Mouse (Mus musculus) fibroblast of lung, adult 2 months (primary cell): ENCODE results near the gene Rbm15b.

Experiments
- DNase-seq: peaks from one replicate; pipeline ENCODE4 v3.0.0-alpha.2; 2011; ENCODE audit warnings: low read depth

Gene Rbm15b

DNA sequence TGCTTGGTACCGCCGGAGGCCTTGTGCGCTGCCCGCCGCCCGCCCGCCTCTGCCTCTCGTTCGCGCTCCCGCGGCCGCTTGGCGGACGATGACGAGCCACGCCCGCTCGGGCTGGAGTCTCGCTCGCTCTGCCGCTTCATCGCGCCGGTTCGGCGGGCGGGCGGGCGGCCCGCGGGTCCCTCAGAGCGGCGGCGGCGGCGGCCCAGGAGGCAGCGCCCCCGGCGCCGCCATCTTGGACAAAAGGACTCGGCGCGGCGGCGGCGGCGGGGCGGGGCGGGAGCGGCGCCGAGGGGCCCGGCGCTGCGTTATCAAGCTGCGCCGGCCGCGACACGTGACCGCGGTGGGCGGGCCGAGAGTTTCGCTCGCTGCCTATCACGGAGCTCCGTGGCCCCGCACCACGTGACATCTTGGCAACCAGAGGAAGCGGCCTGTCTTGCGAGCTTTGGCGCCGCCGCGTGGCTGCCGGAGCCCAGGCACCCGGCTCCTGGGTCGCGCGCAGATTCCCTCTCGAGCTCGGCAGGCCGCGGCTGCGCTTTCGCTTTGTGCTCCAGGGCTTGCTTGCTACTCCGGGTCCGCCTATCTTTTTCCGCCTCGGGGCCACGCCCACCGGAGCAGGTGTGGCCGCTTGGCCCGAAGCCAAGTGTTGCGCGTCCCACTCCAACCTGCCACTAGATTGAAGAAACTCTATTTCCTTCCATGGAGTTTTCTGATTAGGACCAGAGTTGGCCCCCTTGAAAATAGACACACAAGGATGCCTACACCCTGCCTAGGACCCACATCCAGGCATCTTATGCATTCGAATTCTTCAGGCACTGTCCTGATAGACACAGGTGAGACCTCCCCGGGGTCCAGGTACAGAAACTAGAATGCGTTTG lies at the start of gene Rbm15b:
Rbm15b (minus strand) TSS at position 601 of the 875 bp plus-strand sequence.
- peak; percentile 92 for DNase-seq

DNA sequence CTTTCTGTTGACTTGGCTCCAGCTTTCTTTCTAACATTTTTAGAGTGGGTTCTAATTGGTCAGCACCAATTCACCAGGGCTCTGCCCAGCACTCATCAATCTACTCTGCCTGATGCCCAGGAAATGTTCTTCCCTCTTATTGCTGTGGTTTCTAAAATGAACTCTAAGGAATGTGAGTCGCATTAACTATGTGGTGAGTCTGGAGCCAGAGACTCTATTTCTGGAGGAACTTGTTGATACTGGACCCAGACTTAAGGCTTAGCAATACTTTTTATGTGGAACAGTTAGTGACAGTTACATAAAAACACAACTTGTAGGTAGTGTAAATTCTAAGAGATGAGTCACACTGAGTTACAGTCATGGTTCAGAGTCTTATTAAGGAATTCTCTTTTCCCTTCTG lies 47.8 kb upstream of the Rbm15b start:
- DNase-seq: peak; percentile 45

DNA sequence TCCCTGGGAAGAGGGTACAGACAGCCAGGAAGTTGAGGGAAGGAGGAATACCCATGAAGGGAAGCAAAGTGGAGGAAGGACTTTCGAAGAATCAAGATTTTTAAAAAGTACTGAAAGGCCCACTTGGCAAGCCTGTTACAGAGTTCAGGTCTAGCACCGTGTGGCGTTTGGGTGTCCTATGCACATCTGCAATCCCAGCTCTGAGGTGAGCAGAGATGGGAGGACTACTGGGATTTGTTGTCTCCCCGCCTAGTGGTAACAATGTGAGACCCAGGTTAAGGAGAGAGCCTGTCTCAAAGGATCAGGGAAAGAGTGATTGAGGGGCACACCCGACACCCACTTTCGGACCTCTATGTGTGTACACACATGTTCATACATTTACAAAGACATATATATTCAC lies 27.6 kb upstream of the Rbm15b start:
- DNase-seq: no peak

DNA sequence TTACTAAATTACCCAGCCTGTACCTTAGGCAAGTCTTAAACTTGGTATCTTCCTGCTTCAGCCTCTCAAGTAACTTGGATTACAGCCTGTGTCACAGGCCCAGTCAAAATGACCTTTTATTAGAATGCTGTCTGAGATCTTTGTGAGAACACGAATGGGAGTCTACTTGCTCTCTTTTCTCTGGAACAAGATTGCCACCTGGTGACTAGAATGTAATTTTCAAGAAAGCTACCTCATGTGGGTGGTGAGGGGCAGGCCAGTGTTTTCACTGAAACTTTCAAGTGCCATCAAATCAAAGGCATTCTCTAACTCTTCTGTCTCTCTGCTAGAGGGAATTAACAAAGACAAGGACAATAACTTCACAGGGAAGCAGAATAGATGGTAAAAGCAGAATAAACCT lies 26.5 kb upstream of the Rbm15b start:
- DNase-seq: no peak

DNA sequence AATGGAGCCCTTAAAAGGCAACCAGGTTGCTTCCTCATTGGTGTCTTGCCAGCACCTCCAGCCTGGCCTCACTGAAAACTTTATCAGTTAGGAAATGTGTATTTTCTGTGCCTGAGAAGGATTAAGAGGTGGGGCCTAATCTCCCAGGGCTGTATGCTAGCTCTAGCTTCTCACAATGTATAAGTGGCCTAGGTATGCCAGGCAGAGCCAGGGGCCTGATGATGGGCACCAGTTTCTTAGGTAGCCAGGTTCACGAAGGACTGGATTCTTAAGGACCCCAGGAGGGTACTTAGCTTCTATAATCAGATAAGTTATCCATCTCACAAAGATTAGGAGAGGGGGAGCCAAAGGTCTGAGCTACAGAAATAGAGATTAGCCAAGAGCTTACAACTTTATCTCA lies 24.4 kb upstream of the Rbm15b start:
- no peak for DNase-seq

DNA sequence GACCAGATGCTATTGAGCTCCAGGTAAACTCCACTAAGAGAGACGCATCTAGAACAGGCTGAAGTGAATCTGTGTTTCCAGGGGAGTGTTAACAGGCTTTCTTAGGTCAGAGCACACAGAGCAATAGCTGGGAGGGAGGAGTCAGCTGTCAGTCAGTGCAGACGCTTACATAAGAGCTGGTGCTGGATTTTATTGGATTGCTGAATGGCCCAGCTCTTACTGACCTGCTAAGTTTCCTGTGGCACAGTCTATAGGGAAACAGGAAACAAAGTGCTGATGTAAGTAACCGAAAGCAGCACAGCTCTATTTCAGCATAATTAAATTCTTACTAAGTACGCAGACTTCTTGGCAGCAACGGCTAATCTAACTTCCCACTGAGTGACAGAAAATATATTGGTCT lies 21.5 kb upstream of the Rbm15b start:
- DNase-seq: no peak

DNA sequence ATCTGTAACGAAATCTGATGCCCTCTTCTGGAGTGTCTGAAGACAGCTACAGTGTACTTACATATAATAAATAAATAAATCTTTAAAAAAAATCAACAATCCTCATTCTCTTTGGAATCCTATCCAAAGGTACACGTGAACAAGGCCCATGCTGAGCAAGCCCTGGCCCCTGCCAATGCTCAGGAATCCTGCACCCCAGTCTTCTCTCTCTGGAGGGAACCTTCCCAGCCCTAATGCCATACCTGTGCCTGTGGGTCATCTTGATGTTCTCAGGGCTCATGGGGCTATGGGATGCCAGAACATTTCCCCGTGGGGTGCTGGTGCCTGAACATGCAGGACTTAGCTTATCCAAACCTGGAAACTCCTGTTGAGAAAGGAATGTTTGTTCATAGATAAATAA lies 20.9 kb upstream of the Rbm15b start:
- no peak for DNase-seq

DNA sequence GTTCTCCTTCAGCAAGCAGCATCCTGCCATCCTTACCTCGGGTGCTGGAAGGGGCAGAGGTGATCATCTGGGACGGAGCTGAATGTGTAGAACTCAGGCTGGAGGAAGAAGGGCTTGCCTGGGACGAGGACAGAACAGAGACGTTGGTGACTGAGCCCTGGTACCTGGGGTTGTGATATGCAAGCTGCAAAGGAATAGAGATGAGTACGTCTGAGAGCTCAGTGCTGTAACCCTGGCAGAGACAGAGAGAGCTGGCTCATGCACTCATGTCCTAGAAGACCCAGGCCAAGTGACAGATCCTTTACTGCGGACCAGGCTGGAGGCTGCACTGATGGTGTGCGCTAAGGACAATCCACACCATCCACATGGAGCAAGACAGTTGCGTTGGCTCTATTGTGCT lies 19.4 kb upstream of the Rbm15b start:
- no peak for DNase-seq

DNA sequence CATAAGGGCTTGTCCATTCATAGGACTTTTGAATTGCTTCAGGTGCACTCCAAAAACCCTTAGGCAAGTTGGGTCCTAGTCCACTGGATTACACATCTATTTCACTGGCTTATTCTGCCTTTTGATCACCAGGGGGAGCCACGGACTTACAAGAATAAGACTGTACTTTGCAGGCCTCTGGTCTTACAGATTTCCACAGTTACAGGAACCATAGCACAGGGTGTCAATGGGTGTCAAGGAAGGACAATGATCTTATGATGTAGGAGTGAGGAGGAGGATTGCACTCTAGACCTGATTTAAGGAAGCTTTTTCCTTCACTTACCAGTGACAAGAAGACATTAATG lies 16.5 kb upstream of the Rbm15b start:
- DNase-seq: peak; percentile 27

DNA sequence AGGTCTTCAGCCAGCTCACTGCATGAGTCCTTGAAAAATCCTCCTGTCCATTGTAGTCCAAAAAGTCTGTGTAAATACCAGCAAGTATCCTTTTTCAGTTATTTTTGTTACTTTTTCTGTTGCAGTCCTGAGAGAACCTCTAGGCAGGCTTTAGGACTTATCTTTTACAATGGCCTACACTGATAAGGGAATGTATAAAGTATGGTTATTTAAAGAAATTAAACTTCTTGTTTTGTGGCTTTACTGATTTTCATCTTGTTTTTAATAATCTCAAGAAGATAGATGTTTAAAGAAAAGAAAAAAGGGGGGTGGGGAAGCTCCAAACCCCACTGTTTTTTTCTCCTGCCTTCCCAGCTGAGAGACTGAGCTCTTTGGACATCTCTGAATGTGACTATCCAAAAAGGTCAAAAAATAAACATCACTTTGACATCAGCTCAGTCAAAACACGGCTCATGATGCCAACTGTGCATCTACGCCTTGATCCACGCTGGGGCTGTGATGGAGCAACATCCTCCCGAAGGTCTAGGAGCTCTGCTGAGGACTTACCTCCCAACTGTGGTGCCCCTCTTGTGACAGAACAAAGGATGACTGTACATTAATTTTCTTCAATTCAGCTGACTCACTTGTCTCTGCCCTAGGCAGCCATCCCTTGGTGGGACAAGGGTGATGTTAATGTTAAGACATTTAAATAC lies 16.0 kb upstream of the Rbm15b start:
- DNase-seq: no peak

DNA sequence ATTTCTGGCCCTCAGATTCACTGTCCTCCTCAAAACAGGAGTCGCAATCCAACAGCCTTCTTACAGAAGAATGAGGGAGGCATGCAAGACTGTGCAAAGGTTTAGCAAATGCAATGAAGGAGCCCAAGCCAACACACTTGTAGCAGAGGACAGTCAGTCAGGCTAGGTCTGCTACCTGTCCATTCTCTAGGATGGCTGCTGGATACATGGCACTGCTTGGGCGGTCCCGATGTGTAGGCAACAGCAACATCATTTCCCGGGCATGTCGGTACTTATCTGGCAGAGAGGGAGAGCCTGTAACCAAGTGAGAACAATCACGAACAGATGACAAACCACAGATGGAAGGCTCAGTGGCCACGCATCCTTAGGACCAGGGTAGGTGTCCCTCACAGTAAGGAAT lies 14.4 kb upstream of the Rbm15b start:
- DNase-seq: no peak

DNA sequence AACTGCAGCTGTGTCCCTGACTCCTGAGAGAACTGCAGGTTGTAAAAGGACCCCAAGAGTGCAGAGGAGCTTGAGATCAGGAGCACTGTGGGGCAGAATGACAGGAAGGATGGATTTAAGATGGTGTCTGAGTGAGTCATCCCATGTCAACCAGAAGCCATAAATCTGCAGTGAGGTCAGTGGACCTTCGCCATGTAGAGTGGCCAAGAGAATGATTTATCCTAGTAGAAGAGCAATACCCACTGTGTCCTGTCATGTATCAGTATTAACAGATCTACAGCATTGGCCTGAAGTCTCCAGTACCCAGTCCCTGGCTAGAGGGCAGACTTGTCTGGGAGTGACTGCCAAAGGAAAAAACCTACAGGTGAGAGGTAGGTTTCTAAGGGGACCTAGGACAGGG lies 11.7 kb upstream of the Rbm15b start:
- no peak for DNase-seq

DNA sequence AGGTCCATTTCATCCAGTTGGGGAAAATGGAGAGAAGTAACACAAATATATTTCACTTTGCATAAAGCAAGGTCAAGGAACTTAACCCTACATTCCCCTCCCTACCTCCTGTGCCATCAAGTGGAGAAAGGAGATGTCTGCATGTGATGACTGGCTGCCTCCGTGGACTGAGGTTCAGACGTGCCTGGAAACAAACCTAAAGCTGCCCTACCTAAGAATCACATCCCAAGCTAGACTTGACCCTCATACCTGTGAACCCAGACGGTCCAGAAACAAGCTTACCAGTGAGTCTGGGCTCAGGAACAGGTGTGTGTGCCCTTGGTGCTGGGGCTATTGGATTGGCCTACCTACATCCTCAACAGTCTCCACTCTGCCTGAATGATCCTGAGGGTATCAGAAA lies 6.1 kb upstream of the Rbm15b start:
- no peak for DNase-seq

DNA sequence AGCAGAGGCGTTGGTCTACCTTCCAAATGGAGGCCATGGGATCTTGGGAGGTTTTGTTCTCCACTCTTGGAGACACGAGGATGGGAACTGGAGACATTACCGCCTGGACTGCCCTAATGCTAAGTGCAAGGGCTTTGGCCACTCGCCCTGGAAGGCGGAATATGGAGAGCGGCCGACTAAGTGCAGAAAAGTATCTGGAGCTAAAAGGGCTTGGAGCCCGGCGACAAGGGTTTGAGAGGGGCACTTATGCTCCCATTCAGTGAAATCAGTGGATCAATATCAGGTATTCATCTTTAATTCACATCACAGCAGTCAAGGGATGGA lies 5.3 kb upstream of the Rbm15b start:
- DNase-seq: no peak

DNA sequence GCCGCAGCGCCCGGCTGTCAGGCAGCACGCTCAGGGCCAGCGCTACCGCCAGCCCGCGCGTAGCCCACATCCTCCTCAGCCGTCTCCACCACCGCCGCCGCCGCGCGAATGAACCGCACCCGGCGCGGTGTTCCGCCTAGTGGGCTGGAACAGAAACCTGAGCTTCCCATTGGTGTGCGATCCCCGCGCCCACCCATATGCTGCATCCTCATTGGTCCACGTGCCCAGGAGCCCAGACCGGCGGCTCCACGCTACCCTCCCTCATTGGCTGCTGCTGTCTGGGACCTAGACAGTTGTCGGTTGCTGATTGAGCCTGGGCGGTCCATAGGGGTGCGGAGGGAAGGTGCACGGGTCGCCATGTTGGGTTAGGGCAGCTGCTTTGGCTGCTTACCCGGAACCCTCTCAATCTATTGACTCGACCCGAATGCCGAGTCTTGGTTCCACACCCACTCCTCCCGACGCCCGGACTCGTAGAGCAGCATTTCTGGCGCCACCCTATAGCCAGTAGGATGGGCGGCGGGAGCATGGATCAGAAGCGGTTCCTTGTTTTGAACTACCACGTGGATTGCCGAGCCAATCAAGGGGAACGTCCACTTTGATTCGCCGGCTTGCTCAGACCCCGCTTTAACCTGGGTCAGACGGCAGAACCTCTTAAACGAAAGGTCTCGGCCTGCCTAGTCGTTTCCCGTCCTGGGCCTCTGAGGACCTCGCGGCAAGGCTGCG lies 4.8 kb upstream of the Rbm15b start, which contains the start of gene Manf:
Manf (minus strand) TSS at position 151 of the 723 bp plus-strand sequence.
- DNase-seq: peak; percentile 97

DNA sequence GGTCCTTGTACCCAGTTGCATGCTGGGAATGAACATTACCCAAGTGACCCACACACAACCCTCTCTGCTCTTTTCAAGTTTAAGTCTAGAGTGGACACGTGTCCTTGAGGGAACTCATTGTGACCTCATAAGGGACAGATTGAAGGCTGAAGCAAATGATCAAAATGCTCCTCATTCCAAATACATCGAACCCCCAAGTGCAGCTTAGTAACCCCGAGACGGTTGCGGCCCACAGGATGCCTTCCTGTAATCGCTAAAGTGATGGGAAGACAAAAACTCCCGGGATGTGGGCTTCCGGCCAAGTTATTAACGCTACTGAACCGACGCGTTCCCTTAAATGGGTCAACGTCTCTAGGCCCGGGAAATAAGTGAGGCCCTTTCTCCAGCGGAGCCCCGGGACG lies 4.1 kb upstream of the Rbm15b start:
- no peak for DNase-seq

DNA sequence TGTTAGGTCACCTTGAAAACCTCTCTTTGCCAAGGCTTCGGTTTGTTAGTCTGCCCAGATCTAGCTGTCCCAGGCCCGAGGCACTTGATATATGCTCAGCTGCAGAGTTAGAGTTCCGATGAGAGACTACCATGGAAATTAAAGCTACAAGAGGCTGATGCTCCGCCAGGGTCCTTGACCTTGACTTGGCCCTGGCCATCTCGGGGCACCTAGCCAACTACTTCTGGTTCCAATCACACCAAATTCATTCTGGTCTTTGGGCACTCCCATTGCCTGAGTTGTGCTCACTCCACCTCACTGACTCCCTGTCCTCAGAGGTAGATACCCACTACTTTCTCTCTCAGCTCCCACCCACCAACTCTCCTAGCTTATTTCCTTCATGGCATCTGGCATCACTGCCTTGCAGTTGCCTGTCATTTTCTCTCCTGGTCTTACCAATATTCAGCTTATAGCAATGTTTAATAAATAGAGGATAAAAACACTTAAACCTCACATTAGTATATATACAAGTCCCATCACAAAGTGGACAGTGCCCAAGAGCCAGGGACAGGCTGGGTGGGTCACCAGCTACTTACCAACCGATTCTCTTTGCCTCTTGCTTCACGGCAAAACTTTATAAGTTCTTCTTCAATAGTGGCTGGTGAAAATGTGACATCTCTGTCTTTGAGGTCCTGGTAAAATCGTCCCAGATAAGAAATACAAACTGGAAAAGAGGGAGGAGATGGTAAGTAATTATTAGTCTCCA lies 3.4 kb upstream of the Rbm15b start:
- DNase-seq: no peak

DNA sequence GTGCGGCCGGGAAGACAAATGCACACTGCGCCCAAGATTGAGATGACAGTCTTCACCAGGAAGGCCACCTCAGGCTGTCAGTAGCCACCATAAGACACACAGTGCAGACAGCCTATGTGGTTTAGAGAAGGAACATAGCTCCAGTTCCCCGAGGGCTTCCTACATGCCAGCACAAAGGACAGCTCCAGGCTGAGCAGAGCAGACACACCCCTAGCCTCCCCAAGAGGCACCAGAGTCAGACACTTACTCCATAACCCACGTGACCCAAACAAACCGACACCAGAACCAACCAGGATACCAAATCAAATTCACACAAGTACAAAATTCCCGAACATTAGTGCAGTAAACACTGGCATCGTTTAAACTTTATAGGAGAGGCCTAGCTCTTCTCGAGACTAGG lies 2.1 kb upstream of the Rbm15b start:
- DNase-seq: no peak

DNA sequence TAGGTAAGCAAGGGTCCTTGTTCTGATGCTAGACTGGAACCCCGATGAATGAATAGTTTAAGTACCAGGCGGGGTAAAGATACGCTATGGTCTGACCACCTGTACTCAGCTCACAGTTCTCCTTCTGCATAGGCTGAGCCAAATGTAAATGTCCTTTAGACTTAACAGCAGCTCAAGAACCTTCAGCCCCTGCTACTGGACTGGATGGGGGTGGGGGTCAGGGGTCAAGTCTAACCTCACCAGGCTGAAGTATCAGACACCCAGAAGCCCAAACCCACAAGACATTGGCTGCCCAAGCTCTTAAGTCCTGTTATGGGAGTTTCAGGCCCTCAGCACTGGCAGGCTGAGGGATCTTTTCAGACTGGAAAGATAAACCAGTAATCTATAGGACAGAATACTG lies 1.1 kb upstream of the Rbm15b start:
- DNase-seq: no peak

DNA sequence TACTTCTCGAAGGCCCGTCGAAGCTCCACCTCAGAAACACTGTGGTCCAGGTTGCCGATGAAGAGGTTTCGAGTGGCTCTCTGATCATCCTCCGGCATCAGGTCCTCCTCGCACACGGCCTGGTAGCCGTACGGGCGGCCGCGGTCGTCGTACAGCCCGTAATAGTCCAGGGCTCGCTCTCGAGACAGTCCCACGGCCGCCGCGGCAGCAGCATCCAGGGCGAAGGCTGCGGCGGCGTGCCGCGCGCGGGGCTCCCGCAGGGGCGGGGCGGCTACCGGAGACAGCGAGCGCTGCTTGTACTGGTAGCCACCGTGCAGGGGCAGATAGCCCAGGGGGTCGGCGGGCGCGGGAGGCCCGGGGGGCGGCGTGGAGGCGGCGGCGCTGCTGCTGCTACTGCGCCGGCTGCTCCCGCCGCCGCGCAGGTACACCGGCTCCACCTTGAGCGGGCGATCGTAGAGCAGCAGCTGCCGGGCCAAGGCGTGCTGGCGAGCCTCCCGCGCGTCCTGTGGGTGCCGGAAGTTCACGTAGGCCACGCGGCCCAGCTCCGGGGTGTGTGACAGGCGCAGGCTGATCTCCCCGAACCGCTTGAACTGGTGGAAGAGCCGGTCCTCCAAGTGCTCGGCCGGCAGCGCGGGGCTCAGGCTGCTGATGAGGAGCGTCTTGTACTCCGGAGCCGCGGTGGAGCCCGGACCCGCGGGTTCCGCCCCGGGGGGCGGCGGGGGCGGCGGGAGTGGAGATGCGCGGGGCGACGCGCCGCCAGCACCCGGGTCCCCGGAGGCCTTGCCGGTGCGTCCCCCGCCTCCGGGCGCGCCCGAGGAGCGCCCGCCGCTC lies 1.1 kb downstream of the Rbm15b start:
- DNase-seq: no peak
